ENCODE assay signal across 11 mouse cellular contexts in the genomic region with DNA sequence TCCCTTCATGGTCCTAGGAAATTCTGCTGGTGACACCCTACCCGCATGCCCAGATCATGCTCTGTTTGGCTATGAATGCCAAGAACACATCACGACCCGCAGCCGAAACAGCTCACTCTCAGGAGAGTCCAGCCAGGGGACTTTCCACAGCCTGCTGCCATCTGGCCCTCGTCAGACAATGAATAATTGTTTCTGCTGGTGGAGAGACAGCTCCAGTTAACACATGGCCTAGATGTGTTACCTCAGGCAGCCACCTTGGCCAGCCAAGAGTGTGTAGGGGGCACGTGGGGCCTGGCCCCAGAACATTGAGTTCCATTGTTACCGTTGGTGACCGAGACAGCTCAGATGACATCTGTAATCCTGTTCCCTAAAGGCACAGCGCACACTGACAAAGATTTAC.
DNase-seq lines count a peak whose midpoint lies in the region; ATAC-seq lines count a peak whose summit lies in the region.
"Had no signal": no experiment of that assay in that cellular context is flagged by ENCODE, and none has a peak within 500 bp of the region (broad histone marks: within the 10 kb centered on the region; RNA-seq: fewer than 3 reads in every experiment).

No protein-coding gene starts in this region.

- H3K4me1 ChIP-seq in hindbrain, embryonic 13.5 days (replicated peaks): peaks cover 22% of the 10 kb centered on the region
- no peaks in the 10 kb centered on the region for H3K4me1 ChIP-seq in intestine, embryonic 16.5 days (ENCODE audit: control insufficient read depth, insufficient read depth, low read length)
- H3K4me1 ChIP-seq: liver, embryonic 13.5 days had no signal

- no peak overlapping the region for H3K27ac ChIP-seq in hindbrain, embryonic 13.5 days
- no peak overlapping the region for H3K27ac ChIP-seq in intestine, embryonic 16.5 days (ENCODE audit: low read length)
- H3K27ac ChIP-seq: embryonic facial prominence, embryonic 12.5 days; liver, embryonic 13.5 days had no signal

- intact Hi-C loops in gastrocnemius, postnatal 14 days (cut with DNase I; ENCODE audit: low total_unique reads): no loop called here
- intact Hi-C loops in gastrocnemius, postnatal 36 days (cut with DNase I): no loop called here

- ATAC-seq in hindbrain, embryonic 13.5 days (ENCODE audit: low FRiP score): peak; percentile 66
- ATAC-seq in erythroid progenitor cell, adult 5-6 weeks (replicated peaks; ENCODE audit: low FRiP score, poor library complexity, severe bottlenecking): no peak
- ATAC-seq in intestine, embryonic 16.5 days: no peak

- no peak overlapping the region for H3K4me3 ChIP-seq in hindbrain, embryonic 13.5 days
- no peak overlapping the region for H3K4me3 ChIP-seq in intestine, embryonic 16.5 days (ENCODE audit: low read length)
- H3K4me3 ChIP-seq: embryonic facial prominence, embryonic 12.5 days; liver, embryonic 13.5 days had no signal

- no peak overlapping the region for H3K4me2 ChIP-seq in hindbrain, embryonic 13.5 days
- no peak overlapping the region for H3K4me2 ChIP-seq in intestine, embryonic 16.5 days (ENCODE audit: low read depth, low read length)
- H3K4me2 ChIP-seq: embryonic facial prominence, embryonic 12.5 days; liver, embryonic 13.5 days had no signal

- no peak overlapping the region for H3K9ac ChIP-seq in hindbrain, embryonic 13.5 days
- no peak overlapping the region for H3K9ac ChIP-seq in intestine, embryonic 16.5 days (ENCODE audit: low read depth, low read length)
- H3K9ac ChIP-seq: embryonic facial prominence, embryonic 12.5 days; liver, embryonic 13.5 days had no signal

- no peaks in the 10 kb centered on the region for H3K36me3 ChIP-seq in hindbrain, embryonic 13.5 days
- H3K36me3 ChIP-seq in intestine, embryonic 16.5 days (ENCODE audit: control insufficient read depth, insufficient read depth, low read length): no peaks in the 10 kb centered on the region
- H3K36me3 ChIP-seq: embryonic facial prominence, embryonic 12.5 days; G1E; liver, embryonic 13.5 days had no signal

- no peaks in the 10 kb centered on the region for H3K9me3 ChIP-seq in hindbrain, embryonic 13.5 days
- no peaks in the 10 kb centered on the region for H3K9me3 ChIP-seq in intestine, embryonic 16.5 days (ENCODE audit: control insufficient read depth, low read length)
- H3K9me3 ChIP-seq: embryonic facial prominence, embryonic 12.5 days; G1E; liver, embryonic 13.5 days had no signal

- H3K27me3 ChIP-seq in hindbrain, embryonic 13.5 days: no peaks in the 10 kb centered on the region
- H3K27me3 ChIP-seq in intestine, embryonic 16.5 days (replicated peaks; ENCODE audit: control insufficient read depth, insufficient read depth, low read length): no peaks in the 10 kb centered on the region
- H3K27me3 ChIP-seq: embryonic facial prominence, embryonic 12.5 days; liver, embryonic 13.5 days had no signal

- 48% methylated on average over 9 of the region's 9 CpGs for WGBS in hindbrain, embryonic 13.5 days
- 44% methylated on average over 9 of the region's 9 CpGs for WGBS in intestine, embryonic 16.5 days

- DNase-seq in gastrocnemius, postnatal 14 days: peak; percentile 14
- no peak for DNase-seq in gastrocnemius, postnatal 36 days
- peak; percentile 43 for DNase-seq in MN1 (ENCODE audit: low spot score)
- DNase-seq in embryo, embryonic 9.5 days (ENCODE audit: extremely low spot score): peak; percentile 8
- peak; percentile 52 for DNase-seq in mesoderm, embryonic 11.5 days (ENCODE audit: low read depth, low spot score)
- DNase-seq: liver, embryonic 13.5 days had no signal

Comparison
In these comparisons a context has a peak if more than half of its experiments do, and no peak if none do; other contexts are left out.
1. DNase-seq: peak in gastrocnemius, postnatal 14 days (single experiment), MN1 (single experiment), embryo, embryonic 9.5 days (single experiment) and mesoderm, embryonic 11.5 days (single experiment); none in gastrocnemius, postnatal 36 days (0 of 2).